Mouse (Mus musculus) erythroblast, embryonic 14.5 days (primary cell): ENCODE measurements around the gene Cacna2d3.

Experiments
- GATA1 ChIP-seq: IDR thresholded peaks from 2 replicates; pipeline ENCODE4 v1.6.1; 2012; ENCODE audit warnings: low read length, inconsistent platforms, mixed read lengths
- TAL1 ChIP-seq: IDR thresholded peaks from 3 replicates; pipeline ENCODE4 v1.6.1; 2012; ENCODE audit warnings: low read length, inconsistent platforms, mixed read lengths

DNA sequence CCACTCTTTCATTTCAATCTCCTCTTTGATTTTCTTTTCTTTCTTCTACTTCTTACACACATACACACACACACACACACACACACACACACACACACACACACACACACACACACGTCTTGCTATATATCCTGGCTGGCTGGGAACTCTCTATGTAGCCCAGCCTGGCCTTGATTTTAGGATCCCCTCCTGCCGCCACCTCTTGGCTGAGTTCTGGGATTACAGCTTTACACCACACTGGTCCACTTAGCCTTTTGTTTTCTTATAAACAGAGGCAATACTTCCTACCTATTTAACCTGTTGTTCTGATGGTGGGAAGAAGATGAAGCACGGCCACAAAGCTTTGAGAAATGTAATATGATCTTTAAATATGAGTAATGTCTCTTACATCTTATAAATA, 741.2 kb downstream of the Cacna2d3 start:
- TF ChIP-seq GATA1 (no peak), TAL1 (no peak)
